Mouse (Mus musculus) heart, postnatal 0 days (tissue): ENCODE data around the gene Lgi2.

ENCODE experiments used
- CTCF ChIP-seq: IDR thresholded peaks from 2 replicates; pipeline ENCODE4 v1.5.1; 2016; ENCODE audit warnings: antibody characterized with exemption, control low read depth, low read depth
- EP300 ChIP-seq: IDR thresholded peaks from 2 replicates; pipeline ENCODE4 v1.6.1; 2016; ENCODE audit warnings: antibody characterized with exemption, low read depth

GRCm38 (mm10) chr5:52564351-52564750 lies 1.9 kb downstream of the Lgi2 start:
- no peak for TF ChIP-seq CTCF
- TF ChIP-seq EP300 = no peak
